Mouse (Mus musculus): Measurements from ENCODE around the gene B230217C12Rik.
"Not testable (repeated sequence)": the region's sequence is repeated elsewhere in the genome, so short reads cannot be mapped to it uniquely, and the experiment has no call there.

The B230217C12Rik gene

DNA sequence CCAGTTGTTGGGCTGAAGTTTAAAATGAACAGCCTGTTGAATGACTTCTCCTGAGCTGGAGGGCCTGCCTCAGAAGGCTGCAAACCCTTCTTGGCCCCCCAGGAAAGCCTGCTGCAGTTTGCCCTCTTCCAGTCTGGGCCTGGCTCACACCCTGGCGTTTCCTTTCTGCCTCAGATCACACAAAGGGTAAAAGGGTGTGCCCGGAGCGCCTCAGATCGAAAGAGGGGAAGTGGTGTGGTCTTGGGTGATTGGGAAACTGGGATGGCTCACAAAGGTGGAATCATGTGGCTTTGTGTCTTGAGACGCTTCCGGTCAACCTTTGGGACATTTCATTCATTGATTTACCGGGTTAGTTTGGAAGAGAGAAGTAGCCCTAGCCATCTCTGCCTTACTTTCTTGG, 14.2 kb upstream of the B230217C12Rik start:
- DNase-seq = peak; percentile 46

DNA sequence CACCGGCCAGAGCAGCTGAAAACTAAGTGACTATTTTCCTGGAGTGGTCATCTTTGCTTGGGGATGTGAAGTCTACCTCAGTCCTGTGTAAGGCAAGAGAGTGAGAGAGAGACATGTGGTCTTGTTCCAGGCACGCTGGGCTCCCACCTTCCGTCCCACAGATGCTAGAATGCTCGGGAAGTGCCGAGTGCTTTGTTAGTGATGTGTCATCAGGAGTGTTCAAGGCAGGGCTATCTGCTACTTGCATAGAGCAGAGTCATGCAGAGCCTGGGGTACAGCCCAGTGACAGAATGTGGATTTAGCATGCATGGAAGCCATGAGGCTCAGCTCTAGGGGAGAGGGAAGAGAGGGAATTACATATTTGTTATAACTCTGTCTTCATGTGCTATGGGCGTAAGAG, 12.9 kb upstream of the B230217C12Rik start:
- no peak for DNase-seq

DNA sequence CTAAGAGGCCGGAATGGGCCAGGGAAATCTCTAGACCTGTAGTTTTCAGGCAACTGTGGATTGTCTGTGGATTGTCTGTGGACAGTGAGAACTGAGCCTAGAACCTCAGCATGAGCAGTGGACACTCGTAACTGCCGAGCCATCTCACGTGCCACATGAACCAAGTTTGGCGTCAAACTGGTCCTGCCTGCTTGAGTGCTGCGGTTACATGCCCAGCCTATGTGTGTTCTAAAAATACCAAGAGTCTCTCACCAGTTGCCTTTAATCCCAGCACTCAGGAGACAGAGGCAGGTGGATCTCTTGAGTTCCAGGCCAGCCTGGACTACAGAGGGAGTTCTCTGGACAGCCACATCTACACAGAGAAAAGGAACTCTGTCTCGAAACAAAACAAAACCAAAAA, 11.2 kb upstream of the B230217C12Rik start:
- peak; percentile 7 for DNase-seq

DNA sequence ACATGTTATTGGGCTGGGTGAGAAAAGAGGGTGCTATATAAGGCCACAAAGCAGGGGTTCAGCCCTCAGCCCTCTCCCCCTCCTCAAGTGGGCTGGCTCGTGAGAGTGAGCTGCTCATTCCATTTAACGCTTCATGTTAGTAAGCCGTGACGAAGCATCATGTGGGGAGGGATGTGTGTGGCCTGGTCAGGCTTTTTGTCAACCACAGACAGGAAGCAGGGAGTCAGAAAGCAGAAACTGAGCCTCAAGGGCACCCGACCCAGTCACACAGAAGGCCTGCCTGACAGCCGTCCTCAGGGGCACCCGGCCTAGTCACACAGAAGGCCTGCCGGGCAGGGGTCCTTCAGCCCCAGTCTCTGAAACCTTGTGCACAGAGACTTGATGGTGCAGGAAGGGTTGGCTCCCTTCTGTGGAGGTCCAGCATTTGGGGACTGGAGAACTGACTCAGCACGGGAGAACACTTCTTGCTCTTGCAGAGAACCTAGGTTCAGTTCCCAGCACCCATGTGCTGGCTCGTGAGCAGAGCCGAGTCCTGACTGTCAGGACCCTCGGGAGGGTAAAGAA, 10.6 kb upstream of the B230217C12Rik start:
- DNase-seq = peak; percentile 12

DNA sequence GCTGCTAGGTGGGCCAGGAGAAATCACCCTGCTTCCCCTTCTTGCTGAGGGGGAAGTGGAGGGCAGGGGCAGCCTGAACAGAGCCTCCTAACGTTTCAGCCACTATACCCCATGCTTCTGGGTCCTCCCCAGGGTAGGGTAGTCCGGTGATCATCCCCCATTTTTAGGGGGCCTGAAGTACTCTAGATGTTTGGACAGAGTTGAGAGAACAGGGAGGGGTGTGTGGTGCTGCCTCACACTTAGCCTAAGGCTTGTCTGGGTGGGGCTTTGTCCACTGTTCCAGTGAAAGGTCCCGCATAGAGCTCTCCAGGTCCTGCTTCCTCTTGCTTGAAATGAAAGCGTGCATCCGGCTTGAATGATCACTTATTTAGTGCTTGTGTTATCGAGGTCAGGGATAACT, 10.1 kb upstream of the B230217C12Rik start:
- DNase-seq = no peak

DNA sequence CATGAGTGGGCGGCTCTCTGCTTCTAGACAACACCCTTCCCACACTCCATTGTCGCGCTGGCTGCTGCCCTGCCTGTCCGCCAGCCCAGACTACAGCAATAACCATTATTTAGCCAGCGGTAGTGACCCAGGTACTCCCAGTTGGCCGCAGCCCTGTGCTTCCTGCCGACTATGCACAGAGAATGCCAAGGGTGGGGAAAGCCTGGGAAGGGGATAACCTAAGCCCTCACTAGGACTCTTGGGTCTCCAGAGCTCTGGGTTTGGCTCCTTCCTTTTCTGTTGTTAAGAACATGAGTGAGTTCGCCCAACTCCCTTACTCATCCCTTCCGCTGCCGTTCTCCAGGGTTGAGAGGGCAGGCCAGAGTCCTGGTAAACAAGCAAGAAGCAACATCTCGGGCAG, 8.6 kb upstream of the B230217C12Rik start:
- DNase-seq = no peak

DNA sequence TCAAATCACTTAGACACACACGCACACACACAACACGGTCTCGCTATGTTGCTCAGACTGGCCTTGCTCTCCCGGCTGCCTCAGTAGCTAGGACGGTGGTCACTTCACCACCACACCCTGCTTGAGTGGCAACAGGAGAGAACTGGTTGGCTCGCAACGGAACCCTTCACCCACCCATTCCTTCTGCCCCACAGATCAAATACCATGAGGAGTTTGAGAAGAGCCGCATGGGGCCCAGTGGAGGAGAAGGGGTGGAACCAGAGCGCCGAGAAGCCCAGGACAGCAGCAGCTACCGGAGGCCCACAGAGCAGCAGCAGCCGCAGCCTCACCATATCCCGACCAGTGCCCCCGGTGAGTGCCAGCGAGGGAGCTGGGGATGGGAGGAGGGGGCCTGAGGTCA, 7.2 kb upstream of the B230217C12Rik start:
- DNase-seq = no peak

DNA sequence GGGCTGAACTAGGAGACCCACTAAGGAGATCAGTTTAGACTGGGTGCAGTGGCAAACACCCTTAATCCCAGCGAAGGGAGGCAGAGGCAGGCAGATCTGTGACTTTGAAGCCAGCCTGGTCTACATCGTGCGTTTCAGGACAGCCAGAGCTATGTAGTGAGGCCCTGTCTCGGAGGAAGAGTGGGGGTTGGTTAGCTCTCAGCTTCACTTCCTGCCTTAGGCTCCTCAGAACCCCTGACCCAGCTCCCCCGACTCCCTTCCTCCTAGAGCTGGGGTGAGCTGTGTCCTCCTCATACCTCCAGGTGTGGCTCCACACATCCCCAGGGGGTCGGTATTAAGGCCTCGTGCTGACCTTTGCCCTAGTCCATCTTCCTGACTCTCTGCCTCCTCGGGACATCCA, 4.0 kb upstream of the B230217C12Rik start:
- peak; percentile 52 for DNase-seq

DNA sequence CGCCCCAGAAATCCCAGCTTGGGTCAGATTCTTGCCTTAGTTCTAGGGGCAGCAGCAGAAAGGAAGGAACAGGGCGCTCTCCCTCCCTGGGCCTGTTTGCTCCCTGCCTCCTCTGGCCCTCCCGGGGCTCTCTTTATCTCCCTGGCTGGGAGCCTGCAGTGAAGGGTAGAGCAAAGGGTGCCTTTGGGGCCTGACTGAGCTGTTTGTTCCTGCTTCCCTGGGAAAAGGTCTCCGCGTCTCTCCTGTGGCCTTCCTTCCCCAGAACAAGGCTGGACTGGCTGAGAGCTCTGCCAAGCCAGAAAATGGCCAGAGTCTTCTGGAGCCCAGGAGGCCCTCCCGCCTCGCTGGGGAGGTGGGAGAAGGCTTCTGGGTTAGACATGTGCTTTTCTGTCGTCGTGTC, 3.5 kb upstream of the B230217C12Rik start:
- not testable (repeated sequence) for DNase-seq

DNA sequence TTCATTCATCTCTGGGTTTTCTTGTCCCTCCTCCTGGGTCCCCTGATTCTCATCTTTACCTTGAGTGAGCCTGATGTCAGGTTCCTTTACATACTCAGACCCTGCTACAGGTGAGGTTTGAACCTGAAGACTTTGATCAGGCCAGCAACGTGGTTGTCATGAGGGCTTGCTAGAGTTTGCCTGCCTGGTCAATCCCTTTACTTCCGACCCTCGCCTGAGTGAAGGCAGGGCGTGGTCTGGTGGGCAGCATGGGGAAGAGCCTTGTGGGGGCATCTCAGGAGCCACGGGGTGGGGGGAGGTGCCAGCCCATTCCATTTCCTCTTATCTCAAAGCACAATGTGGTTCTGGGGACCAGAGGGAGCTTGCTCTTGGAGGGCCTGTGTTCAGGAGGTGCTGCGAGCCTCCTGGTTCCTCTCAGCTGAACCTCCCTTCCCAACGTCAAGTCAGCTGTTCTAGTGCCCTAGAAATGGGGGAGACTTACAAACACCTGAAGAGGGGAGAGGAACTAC, 2.9 kb upstream of the B230217C12Rik start:
- DNase-seq = no peak

DNA sequence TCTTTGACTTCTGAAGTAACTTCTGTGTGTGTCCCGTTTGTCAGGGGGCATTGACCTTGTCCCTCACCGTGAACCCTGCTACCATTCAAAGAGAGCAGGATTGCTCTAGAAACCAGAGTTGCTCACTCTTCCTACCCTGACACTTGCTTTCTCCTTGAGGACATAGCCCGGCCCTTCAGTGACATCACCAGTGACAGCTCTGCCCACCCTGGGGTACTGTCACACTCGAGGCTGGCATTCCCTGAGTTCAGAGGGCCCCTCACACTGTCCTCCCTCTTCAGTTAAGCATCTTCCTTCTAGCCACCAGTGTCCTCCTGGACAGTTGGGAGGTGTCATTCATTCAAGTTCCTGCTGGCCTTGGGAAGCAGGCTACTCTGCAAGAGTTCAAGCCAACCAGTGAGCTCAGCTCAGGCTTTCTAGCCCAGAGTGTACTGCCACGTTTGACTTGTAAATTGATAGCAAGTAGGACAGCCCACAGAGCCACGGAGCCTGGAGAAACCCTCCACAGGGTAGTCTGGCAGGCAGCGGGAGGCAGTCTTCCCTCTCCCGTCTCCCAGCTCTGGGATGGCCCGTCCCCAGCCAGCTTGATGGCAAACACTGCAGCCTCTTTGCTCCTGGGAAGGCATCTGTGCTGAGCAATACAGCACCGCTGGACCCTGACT, 1.7 kb upstream of the B230217C12Rik start:
- DNase-seq = no peak

DNA sequence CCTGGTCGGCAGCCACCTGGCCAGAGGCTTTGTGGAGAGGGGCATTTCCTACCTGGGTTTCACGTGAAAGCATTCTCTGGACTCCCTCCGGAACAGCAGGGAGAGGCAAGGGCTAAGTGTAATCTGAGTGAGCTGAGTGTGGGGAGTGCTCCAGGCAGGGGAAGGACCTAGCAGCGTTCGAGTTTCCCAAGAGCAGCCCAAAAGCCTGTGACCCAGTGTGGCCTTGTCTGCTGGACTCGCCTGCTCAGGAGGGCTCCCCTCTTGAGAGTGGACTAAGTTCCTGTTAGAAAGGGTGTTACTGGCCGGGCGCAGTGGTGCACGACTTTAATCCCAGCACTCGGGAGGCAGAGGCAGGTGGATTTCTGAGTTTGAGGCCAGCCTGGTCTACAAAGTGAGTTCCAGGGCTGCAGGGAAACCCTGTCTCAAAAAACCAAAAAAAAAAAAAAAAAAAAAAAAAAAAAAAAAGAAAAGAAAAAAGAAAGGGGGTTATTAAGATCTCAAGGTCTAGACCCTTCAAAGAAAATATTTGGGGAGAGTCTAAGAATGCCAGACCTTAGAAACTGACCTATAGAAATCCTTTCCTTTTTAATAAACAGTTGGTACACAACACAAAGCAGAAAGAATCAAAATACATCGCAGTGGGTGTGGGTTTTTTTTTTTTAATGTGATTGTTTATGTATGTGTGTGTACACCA, 992 bp upstream of the B230217C12Rik start:
- no peak for DNase-seq

DNA sequence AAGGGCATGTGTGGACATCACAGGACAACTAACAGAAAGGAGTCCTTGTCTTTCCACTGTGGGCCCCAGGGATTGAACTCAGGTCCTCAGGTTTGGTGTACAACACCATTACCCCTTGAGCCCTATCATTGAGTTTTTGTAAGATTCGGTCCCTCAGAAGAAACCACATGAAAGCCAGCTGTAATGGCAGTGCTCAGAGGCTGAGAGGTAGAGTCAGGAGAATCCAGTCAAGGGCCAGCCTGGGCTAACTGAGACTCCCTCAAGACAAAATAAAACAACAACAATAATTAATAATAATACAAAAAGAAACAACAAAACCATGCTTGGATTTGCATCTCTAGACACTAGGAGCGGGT, 467 bp upstream of the B230217C12Rik start:
- no peak for DNase-seq

DNA sequence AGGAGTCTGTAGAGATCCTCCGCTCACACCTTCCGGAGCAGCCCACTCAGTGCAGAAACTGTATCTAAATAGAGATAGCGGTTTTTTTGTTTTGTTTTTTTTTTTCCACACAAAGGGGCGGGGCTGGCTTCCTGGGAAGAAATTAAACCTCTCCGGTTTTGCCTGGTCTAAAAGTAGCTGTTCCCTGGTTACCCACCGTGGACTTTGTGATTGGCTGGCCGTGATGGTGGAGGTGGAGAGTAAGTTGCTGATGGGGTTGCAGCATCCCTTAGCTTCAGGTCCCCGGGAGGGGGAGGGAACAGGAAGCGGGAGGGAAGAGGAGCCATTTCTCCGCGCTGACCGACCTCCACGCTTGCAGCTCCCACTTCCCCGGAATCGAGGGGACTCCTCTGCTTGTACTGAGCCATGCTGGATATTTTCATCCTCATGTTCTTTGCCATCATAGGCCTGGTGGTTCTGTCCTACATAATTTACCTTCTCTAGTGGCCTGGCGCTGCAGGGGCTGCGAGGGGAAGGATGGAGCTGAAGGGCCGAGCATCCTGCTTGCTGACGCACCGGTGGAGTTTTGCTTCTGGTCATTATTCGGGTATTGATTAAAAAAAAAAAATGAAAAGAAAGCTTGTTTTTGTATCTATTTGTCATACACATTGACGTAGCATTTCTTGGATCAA, 546 bp downstream of the B230217C12Rik start:
- peak; percentile 67 for DNase-seq

DNA sequence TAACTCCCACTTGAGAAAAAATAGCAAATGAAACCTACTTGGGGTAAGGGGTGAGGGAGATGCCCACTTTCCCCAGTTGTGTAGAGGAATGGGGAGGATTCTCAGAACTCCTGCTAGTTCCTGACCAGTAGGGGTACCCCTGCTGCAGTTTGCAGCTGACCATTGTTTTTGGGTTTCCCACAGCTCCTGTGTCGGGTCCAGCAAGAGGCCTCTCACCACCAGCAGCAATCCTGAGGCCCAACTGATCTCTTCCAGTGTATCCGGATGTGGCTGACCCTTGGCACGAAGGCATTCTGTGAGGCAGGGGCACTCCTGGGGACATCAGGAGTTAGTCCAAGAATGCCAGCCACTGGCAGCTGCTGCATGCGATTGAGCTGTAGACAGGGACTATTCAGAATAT, 1.4 kb downstream of the B230217C12Rik start:
- DNase-seq = no peak

DNA sequence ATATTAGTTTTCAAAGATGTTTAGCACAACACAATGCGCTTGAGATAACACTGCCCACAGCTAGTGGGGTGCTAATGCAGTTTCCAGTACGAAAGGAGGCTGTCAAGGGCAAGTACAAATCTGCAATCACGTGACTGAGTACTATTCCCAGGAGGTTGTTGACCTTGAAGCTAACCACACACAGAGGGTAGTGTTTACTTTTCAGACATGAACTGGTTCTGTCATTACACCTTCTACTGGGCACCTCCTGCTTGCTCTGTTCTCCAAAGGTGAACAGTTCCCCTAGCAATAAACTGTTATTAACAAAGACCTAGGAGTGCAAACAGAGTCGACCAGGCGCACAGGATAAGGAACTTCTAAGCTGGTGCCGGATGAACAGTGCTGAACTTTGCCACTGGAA, 9.8 kb downstream of the B230217C12Rik start:
- no peak for DNase-seq

DNA sequence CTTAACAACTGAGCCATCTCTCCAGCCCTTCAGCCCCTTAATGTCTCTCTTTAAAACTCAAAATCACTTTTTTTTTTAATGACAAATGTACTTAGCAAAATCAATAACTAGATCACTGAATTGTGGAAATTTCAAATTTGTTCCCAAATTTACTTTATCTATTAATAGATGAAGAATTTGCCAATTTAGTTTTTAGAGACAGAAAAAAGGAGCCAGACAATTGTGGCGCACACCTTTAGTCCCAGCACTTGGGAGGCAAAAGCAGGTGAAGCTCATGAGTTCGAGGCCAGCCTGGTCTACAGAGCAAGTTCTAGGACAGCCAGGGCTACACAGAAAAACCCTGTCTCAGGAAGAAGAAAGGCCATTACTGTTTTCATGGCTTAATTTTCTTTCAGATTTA, 11.0 kb downstream of the B230217C12Rik start:
- DNase-seq = no peak

DNA sequence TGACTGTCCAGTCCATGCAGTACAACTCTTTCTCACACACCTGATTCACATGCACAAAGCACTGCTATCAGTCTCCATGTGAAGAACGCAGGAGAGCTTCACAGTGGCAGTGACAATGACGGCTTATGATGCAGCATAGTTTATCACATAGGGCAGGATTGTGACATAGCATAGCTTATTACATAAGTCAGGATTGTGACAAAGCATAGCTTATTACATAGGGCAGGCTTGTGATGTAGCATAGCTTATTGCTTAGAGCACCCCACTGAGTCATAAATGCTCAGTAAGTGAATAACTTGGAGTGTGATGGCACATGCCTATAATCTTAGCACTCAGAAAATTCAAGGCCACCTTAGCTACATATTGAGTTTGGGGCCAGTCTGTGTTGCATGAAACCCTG, 14.9 kb downstream of the B230217C12Rik start:
- no peak for DNase-seq

DNA sequence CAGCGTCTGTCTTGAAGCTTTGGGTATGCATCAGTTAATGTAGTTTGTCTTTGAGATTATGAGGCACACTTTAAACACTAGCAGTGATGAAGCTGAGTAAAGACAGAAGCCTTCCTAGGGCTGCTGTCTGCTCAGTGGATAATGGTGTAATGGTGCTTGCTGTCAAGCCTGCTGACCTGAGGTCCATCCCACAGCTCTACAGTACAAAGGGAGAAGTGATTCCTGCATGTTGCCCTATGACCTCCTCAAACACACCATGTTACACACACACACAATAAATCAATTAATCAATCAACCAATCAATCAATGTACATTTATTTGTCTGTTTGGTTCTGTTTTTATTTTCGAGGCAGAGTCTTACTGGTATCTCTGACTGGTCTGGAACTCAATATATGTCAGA, 21.6 kb downstream of the B230217C12Rik start:
- DNase-seq = no peak

DNA sequence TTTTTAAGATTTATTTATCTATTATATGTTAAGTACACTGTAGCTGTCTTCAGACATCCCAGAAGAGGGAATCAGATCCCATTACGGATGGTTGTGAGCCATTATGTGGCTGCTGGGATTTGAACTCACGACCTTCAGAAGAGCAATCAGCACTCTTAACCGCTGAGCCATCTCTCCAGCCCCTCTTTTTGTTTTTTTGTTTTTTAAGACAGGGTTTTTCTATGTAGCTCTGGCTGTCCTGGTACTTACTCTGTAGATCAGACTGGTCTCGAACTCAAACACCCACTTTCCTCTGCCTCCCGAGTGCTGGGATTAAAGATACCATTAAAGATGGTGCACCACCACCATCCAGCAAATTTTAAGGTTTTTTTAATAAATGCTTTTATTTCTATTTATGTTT, 24.8 kb downstream of the B230217C12Rik start:
- no peak for DNase-seq

DNA sequence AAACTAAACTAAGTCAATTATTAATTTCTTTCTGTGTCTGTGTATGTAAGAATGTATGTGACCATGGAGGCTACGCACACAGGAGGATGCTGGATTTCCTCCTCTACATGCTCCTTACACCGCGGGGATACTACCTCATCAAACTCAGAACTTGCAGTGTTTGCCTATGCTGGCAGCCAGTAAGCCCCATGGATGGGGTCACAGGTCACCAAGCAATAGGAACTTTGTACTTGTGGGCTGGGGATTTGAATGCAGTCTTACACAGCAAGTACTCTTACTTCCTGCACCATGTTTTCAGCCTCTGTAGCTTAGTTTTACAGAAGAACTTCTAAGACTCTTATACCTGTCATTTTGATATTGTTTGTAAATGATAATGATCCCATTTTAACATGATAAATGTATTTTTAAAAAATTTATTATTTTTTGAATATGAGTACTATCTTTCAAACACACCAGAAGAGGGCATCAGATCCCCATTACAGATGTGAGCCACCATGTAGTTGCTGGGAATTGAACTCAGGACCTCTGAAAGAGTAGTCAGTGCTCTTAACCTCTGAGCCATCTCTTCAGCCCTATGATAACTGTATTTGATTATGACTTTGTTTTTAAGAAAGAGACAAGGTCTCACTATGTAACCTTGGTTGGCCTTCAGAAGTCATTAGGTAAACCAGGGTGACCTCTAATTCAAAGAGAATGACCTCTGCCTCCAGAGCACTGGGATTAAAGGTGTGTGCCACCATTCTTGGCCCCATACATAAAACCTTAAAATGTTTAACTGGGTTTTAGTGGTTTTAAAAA, 25.7 kb downstream of the B230217C12Rik start:
- DNase-seq = no peak

DNA sequence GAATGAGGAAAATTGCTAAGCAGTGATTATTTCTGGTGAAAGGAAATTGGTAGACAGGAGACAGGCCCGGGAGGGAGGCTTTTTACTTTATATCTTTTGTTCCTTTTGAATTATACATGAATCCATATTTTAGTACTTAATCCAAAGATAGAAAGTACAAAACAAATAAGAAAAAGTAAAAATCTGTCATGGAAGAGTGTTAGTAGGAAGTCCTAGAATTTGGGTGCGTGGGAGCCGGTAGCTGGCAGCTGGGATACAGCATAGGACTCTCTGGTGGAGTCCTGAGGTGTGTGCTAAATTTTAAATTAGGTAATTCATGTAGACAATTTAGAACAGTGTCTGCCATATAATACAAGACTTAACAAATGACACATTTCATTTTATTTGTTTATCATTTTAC, 27.0 kb downstream of the B230217C12Rik start:
- no peak for DNase-seq

DNA sequence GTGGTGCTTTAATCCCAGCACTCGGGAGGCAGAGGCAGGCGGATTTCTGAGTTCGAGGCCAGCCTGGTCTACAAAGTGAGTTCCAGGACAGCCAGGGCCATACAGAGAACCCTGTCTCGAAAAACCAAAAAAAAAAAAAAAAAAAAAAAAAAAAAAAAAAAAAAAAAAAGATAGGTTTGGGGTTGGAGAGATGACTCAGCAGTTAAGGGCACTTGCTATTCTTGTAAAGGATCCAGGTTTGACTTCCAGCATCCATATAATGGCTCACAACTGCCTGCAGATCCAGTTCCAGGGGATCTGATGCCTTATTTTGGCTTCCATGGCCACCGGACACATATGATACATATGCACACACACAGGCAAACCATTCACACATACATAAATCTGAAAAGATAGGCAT, 31.8 kb downstream of the B230217C12Rik start:
- DNase-seq = not testable (repeated sequence)

Data from thymus, postnatal 4 days (tissue).